Mouse (Mus musculus): ENCODE measurements at regions not wholly inside any gene's neighbourhood (a gene's known extent, or its start where the extent isn't known, plus 50 kb on each side); places are given as distances from the start of the nearest gene placed in this dataset.

DNA sequence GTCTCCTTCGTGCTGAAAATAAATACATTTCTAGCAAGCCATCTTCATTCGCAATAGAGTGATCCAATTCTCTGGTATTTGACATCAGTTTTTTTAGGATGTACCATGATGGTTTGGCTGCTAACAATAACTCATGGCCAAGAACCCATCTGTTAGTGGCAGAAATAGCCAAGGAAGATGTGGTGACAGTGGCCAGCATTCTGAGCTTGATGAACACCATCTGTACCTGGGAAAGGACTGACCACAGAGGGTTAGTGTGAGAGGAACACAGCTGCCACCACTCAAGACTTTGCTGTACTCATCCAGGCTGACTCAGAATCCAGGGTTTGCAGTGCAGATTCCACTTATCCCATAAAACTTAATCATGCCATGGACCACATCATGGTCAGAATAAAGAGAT, 348.8 kb upstream of the Grm7 start:
- ATAC-seq (ENCODE audit: low read depth) = no peak
- Histone ChIP-seq H3K4me1 (ENCODE audit: control insufficient read depth, insufficient read depth, low read length) (no peaks in the 10 kb centered on the region), H3K4me2 (ENCODE audit: low read depth, low read length) (no peak overlapping the region), H3K9ac (ENCODE audit: low read depth, low read length) (no peak overlapping the region), H3K4me3 (ENCODE audit: low read depth, low read length) (no peak overlapping the region), H3K36me3 (ENCODE audit: control insufficient read depth, insufficient read depth, low read length) (no peaks in the 10 kb centered on the region), H3K27ac (replicated peaks; ENCODE audit: low read depth, low read length) (no peak overlapping the region), H3K27me3 (replicated peaks; ENCODE audit: control insufficient read depth, insufficient read depth, low read length) (no peaks in the 10 kb centered on the region), H3K9me3 (ENCODE audit: control insufficient read depth, low read length) (no peaks in the 10 kb centered on the region)
- WGBS = 76% methylated on average over 2 of the region's 2 CpGs
- no peak for DNase-seq (ENCODE audit: low spot score)
